Mouse (Mus musculus): ENCODE results near the gene Col15a1.

DNA sequence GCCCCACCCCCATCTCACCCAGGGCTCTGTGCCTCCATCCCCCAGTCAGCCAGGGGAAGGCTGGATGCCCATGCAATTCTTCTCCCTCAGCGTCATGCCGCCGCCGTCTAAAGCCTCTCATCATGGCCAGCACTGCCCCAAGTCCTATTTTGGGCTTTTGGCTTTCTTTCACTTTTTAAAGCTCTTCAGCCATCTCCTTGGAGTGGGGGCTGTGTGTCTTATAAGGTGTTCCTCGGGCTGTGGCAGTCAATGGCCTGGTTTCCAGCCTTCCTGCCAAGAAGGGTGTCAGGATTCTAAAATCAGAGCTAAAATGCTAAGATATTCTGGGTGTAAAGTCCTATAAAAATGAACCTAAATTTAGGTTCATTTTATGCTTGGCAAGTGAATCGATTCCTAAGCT lies 39.6 kb downstream of the Col15a1 start:
- no peak for TF ChIP-seq CTCF (IDR thresholded peaks at IDR 0.05)
- no peak for TF ChIP-seq EP300 (IDR thresholded peaks at IDR 0.05)
